Mouse (Mus musculus) C2C12 (cell line): Measurements from ENCODE around the gene Arhgap1.

Experiments used
- CEBPB ChIP-seq: IDR thresholded peaks from one replicate; pipeline ENCODE4 v1.6.1; 2011; ENCODE audit warnings: low read depth, mild to moderate bottlenecking, control low read depth, moderate library complexity
- CTCF ChIP-seq: IDR thresholded peaks from one replicate; pipeline ENCODE4 v1.5.1; 2011; ENCODE audit not compliant: control insufficient read depth, insufficient read depth, insufficient read length
- FOSL1 ChIP-seq: IDR thresholded peaks from one replicate; pipeline ENCODE4 v1.8.0; 2011; ENCODE audit warnings: mild to moderate bottlenecking, low read length; ENCODE audit not compliant: poor library complexity, insufficient read depth, severe bottlenecking
- MAX ChIP-seq: IDR thresholded peaks from one replicate; pipeline ENCODE4 v1.6.1; 2011; ENCODE audit warnings: mild to moderate bottlenecking, control low read depth
- MYOD1 ChIP-seq: IDR thresholded peaks from one replicate; pipeline ENCODE4 v1.6.1; 2011; ENCODE audit warnings: low read depth; ENCODE audit not compliant: control insufficient read depth, insufficient read length
- MYOG ChIP-seq: IDR thresholded peaks from one replicate; pipeline ENCODE4 v1.6.1; 2011; ENCODE audit not compliant: control insufficient read depth, insufficient read length; ENCODE audit errors: extremely low read depth
- USF1 ChIP-seq: IDR thresholded peaks from one replicate; pipeline ENCODE4 v1.6.1; 2011; ENCODE audit warnings: low read depth, mild to moderate bottlenecking, control low read depth, moderate library complexity

DNA sequence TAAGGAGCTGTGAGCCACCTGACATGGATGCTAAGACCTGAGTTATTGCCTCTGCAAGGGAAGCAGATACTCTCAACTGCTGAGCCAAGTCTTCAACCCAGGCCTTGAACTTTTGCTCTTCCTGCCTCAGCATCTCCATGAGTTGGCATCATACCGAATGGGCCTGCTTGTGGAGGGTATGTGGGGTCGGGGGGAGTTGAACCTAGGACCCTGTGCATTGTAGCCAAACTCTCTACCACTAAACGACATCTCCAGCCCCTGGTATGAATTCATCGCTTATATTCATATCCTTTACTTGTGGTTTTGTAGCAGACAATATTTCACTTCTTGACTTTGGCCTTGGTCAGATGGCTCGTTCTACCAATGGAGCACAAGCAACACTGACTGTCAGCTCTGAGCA is 17.8 kb upstream of the Arhgap1 start:
- TF ChIP-seq CTCF (no peak), USF1 (no peak), MAX (no peak), FOSL1 (no peak), MYOD1 (no peak), CEBPB (no peak), MYOG (no peak)
